Mouse (Mus musculus): Measurements from ENCODE around the gene Cradd.

DNA sequence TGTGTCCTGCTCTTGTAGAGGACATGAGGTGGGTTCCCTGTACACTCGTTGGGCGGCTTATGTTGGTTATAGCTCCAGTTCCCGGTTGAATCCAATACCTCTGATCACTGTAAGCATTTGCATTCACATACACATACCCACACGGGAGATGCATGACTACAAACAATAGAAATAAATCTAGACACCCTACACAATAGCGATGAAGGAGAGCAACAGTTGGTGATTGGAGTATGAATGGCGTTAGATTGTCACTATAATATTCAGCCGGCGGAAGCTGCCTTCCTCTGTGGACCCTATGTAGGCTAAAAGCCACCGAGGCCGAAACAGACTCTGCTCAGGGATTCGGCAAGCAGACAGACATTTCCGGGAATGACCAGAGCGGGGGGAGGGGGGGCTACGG, 44.2 kb upstream of the Cradd start:
- TF ChIP-seq POLR2A (IDR thresholded peaks at IDR 0.05; ENCODE audit: low read depth, low read length) (no peak), CTCF (IDR thresholded peaks at IDR 0.05; ENCODE audit: extremely low read depth, insufficient read length, insufficient replicate concordance, low read depth, low read length) (no peak)

Measured in small intestine, adult 2 months (tissue).